Mouse (Mus musculus) adrenal gland, postnatal 10 days (tissue): Measurements from ENCODE around the gene Ccdc36. TPM values are rescaled to one million over a fixed set of nuclear protein-coding genes. Genes with fewer than 3 reads are reported as not detected.

Experiments
- DNase-seq: peaks from one replicate; pipeline ENCODE4 v3.0.0; 2021; ENCODE audit warnings: mixed read lengths
- long read RNA-seq, 2 experiments: library from polyadenylated mRNA; stranded (forward); transcript quantifications; one replicate each; pipeline ENCODE4 v2.0.0; 2021
- total RNA-seq, 2 experiments: library from RNA; stranded (reverse); gene quantifications; 2 replicates each; pipeline ENCODE4 v1.2.3; 2021

Ccdc36 gene
- total RNA-seq = not detected
- long read RNA-seq, experiment 1, partial matches to known transcripts = 0 of 1 reads
- long read RNA-seq, experiment 1, other reads (novel, unspliced or antisense) = 1 of 1 reads
- long read RNA-seq, experiment 2 = 0 reads

- DNase-seq = no peak
These were observed at the start of gene Ccdc36 for GRCm38 (mm10) chr9:108428384-108428783. Ccdc36 (minus strand) TSS chr9:108428484.

- DNase-seq = no peak
These were observed 46.2 kb upstream of the Ccdc36 start for GRCm38 (mm10) chr9:108474528-108474927.

GRCm38 (mm10) chr9:108469845-108470244 is 41.6 kb upstream of the Ccdc36 start:
- no peak for DNase-seq

- DNase-seq = no peak
These were observed 41.1 kb upstream of the Ccdc36 start for GRCm38 (mm10) chr9:108469430-108469829.

- no peak for DNase-seq
These were observed 37.9 kb upstream of the Ccdc36 start for GRCm38 (mm10) chr9:108466219-108466618.

- DNase-seq = peak; percentile 47
These were observed 35.4 kb upstream of the Ccdc36 start for GRCm38 (mm10) chr9:108463713-108464112.

- peak; percentile 30 for DNase-seq
These were observed 33.9 kb upstream of the Ccdc36 start for GRCm38 (mm10) chr9:108462192-108462591.

GRCm38 (mm10) chr9:108461675-108462074 is 33.4 kb upstream of the Ccdc36 start:
- no peak for DNase-seq

GRCm38 (mm10) chr9:108461181-108461631 is 32.9 kb upstream of the Ccdc36 start, which contains the start of gene Klhdc8b:
Klhdc8b (minus strand) TSS chr9:108461581.
- DNase-seq = peak; percentile 32

GRCm38 (mm10) chr9:108460319-108461178 is 32.3 kb upstream of the Ccdc36 start, which contains the start of gene Ccdc71:
Ccdc71 (plus strand) TSS chr9:108460527.
- peak; percentile 91 for DNase-seq

GRCm38 (mm10) chr9:108459939-108460318 is 31.6 kb upstream of the Ccdc36 start:
- no peak for DNase-seq

GRCm38 (mm10) chr9:108456953-108457352 is 28.7 kb upstream of the Ccdc36 start:
- DNase-seq = no peak

GRCm38 (mm10) chr9:108455747-108456571 is 27.7 kb upstream of the Ccdc36 start:
- no peak for DNase-seq

- no peak for DNase-seq
These were observed 26.1 kb upstream of the Ccdc36 start for GRCm38 (mm10) chr9:108454429-108454828.

GRCm38 (mm10) chr9:108453458-108453857 is 25.2 kb upstream of the Ccdc36 start:
- DNase-seq = no peak

- DNase-seq = no peak
These were observed 24.6 kb upstream of the Ccdc36 start for GRCm38 (mm10) chr9:108452911-108453310.

GRCm38 (mm10) chr9:108452291-108452906 is 24.1 kb upstream of the Ccdc36 start:
- DNase-seq = peak; percentile 93

GRCm38 (mm10) chr9:108451519-108452160 is 23.4 kb upstream of the Ccdc36 start:
- no peak for DNase-seq

- no peak for DNase-seq
These were observed 22.8 kb upstream of the Ccdc36 start for GRCm38 (mm10) chr9:108451170-108451493.

- DNase-seq = peak; percentile 52
These were observed 22.2 kb upstream of the Ccdc36 start for GRCm38 (mm10) chr9:108450292-108451169.

- peak; percentile 63 for DNase-seq
These were observed 21.6 kb upstream of the Ccdc36 start for GRCm38 (mm10) chr9:108449860-108450259.
